Mouse (Mus musculus) ES-E14 (cell line): ENCODE results near the gene Islr. TPM values are rescaled to one million over a fixed set of nuclear protein-coding genes. Genes with fewer than 3 reads are reported as not detected.
"Not testable (repeated sequence)": the region's sequence is repeated elsewhere in the genome, so short reads cannot be mapped to it uniquely, and the experiment has no call there.

Source experiments
- DNase-seq: peaks from one replicate; pipeline ENCODE4 v3.0.0-alpha.2; 2013; ENCODE audit warnings: low read depth, low spot score
- H3K27ac ChIP-seq: 2 replicates; pipeline ENCODE4 v1.5.1; 2012; ENCODE audit warnings: low read depth, mild to moderate bottlenecking, low read length, moderate library complexity, mixed read lengths; ENCODE audit not compliant: poor library complexity, insufficient read depth, severe bottlenecking
- H3K36me3 ChIP-seq: 2 replicates; pipeline ENCODE4 v1.6.1; 2012; ENCODE audit warnings: mild to moderate bottlenecking, low read length, moderate library complexity, mixed read lengths; ENCODE audit not compliant: control insufficient read depth, poor library complexity, insufficient read depth, severe bottlenecking
- H3K4me1 ChIP-seq, 2 experiments: fragments of 150-350 bp in 1 of 2; sonication (generic) in 1 of 2; 2 replicates each; pipeline ENCODE4 v1.6.1; 2012; ENCODE audit warnings: low read length in 2 of 2, mild to moderate bottlenecking in 1 of 2, mixed read lengths in 1 of 2; ENCODE audit not compliant: control insufficient read depth in 2 of 2, insufficient read depth in 2 of 2, poor library complexity in 1 of 2
- H3K4me3 ChIP-seq, 2 experiments: fragments of 150-350 bp in 1 of 2; sonication (generic) in 1 of 2; 2 replicates each; pipeline ENCODE4 v1.5.1; 2012; ENCODE audit warnings: low read length in 2 of 2, low read depth in 1 of 2, mild to moderate bottlenecking in 1 of 2, mixed read lengths in 1 of 2; ENCODE audit not compliant: insufficient read depth in 1 of 2, poor library complexity in 1 of 2, severe bottlenecking in 1 of 2
- H3K9ac ChIP-seq: 2 replicates; pipeline ENCODE4 v1.6.1; 2012; ENCODE audit warnings: low read depth, mild to moderate bottlenecking, low read length, mixed read lengths; ENCODE audit not compliant: poor library complexity, insufficient read depth, severe bottlenecking
- H3K9me3 ChIP-seq: fragments of 150-350 bp; sonication (generic); 2 replicates; pipeline ENCODE4 v1.6.1; 2012; ENCODE audit warnings: low read depth, mild to moderate bottlenecking, low read length; ENCODE audit not compliant: control insufficient read depth, insufficient read depth
- CHD2 ChIP-seq: IDR thresholded peaks from 2 replicates; pipeline ENCODE4 v1.6.1; 2014; ENCODE audit warnings: mild to moderate bottlenecking, low read depth, low read length, inconsistent platforms
- HCFC1 ChIP-seq: IDR thresholded peaks from 2 replicates; pipeline ENCODE4 v1.6.1; 2012; ENCODE audit warnings: low read length, inconsistent platforms, borderline replicate concordance; ENCODE audit not compliant: insufficient read depth
- MAFK ChIP-seq: IDR thresholded peaks from 2 replicates; pipeline ENCODE4 v1.6.1; 2014; ENCODE audit warnings: mild to moderate bottlenecking, low read depth, low read length, inconsistent platforms; ENCODE audit not compliant: insufficient read depth
- ZC3H11A ChIP-seq: IDR thresholded peaks from 2 replicates; pipeline ENCODE4 v1.6.1; 2012; ENCODE audit warnings: low read depth, mild to moderate bottlenecking, inconsistent platforms, low read length, borderline replicate concordance
- ZNF384 ChIP-seq: IDR thresholded peaks from 2 replicates; pipeline ENCODE4 v1.6.1; 2012; ENCODE audit warnings: low read depth, low read length, inconsistent platforms
- in situ Hi-C, 2 experiments: fragments of 600-800 bp; cut with MboI; formaldehyde crosslinking; loops; one replicate each; pipeline ENCODE4 v1.15.1; 2025; ENCODE audit warnings: low sequenced_read_pairs in 2 of 2, inconsistent platforms in 1 of 2; ENCODE audit not compliant: unreplicated experiment in 2 of 2
- total RNA-seq: library from RNA; depleted of rRNA; stranded (reverse); fragments of 300-350 nt; gene quantifications from 2 replicates; pipeline ENCODE4 v1.2.3, GENCODE M21; 2012; rRNA removed

Islr gene
- 0.22 and 0.26 TPM in 2 replicates for total RNA-seq

GRCm38 (mm10) chr9:58203516-58204447 is at the start of gene Islr, which contains the start of gene Islr2:
Islr (minus strand) TSS chr9:58204306.
Islr2 (minus strand) TSS chr9:58204319.
- Histone ChIP-seq H3K27ac (no peak within 1 kb of the TSS; the same call in 1 of the 2 replicates), H3K9me3 (no peaks in the 10 kb centered on the region), H3K9ac (peak within 1 kb of the TSS; percentile 54; the same call in 1 of the 2 replicates), H3K4me1 (peaks cover 4 to 27% of the 10 kb centered on the region in 2 experiments; a peak in 1 of 4 replicates), H3K36me3 (no peaks in the 10 kb centered on the region), H3K4me3 (peak within 1 kb of the TSS; percentile 60 to 82)
- TF ChIP-seq CHD2, result 0 out of 2 replicates have a peak, but pooled peaks have one; percentile 22
- TF ChIP-seq HCFC1, result no peak
- peak; percentile 69 for DNase-seq
- in situ Hi-C loops, result loop anchor here (5.0 to 25.0 kb wide), 2 partner anchors 166 to 341 kb away; no protein-coding TSS in a partner anchor

GRCm38 (mm10) chr9:58253805-58254122 is 49.7 kb upstream of the Islr start:
- H3K36me3 ChIP-seq, result peaks cover 25% of the 10 kb centered on the region
- H3K9ac ChIP-seq, result peak overlapping the region; percentile 80
- H3K9me3 ChIP-seq, DNase-seq, in situ Hi-C loops: not testable (repeated sequence)
- peak overlapping the region; percentile 63; the same call in 1 of the 2 replicates for H3K27ac ChIP-seq
- peaks cover 16 to 26% of the 10 kb centered on the region in 2 experiments for H3K4me1 ChIP-seq
- TF ChIP-seq ZNF384, result peak; percentile 89
- peak overlapping the region; percentile 80 to 95 for H3K4me3 ChIP-seq

GRCm38 (mm10) chr9:58253033-58253804 is 49.1 kb upstream of the Islr start, which contains the start of gene Stoml1:
Stoml1 (plus strand) TSS chr9:58253164.
- peak within 1 kb of the TSS; percentile 63 for H3K27ac ChIP-seq
- in situ Hi-C loops, result no loop called here
- TF ChIP-seq HCFC1 (peak; percentile 77; the same call in 1 of the 2 replicates), ZC3H11A (no peak), MAFK (0 out of 2 replicates have a peak, but pooled peaks have one; percentile 25), CHD2 (no peak), ZNF384 (no peak)
- H3K9ac ChIP-seq, result peak within 1 kb of the TSS; percentile 80
- H3K4me3 ChIP-seq, result peak within 1 kb of the TSS; percentile 80 to 95
- H3K36me3 ChIP-seq, result peaks cover 21% of the 10 kb centered on the region
- DNase-seq, result peak; percentile 95
- no peaks in the 10 kb centered on the region for H3K9me3 ChIP-seq
- peaks cover 16 to 22% of the 10 kb centered on the region in 2 experiments for H3K4me1 ChIP-seq

- Histone ChIP-seq H3K4me3 (peak overlapping the region in 1 of 2 experiments; percentile 85; a peak in 1 of 4 replicates), H3K27ac (peak overlapping the region; percentile 99; the same call in 1 of the 2 replicates), H3K9ac (peak overlapping the region; percentile 97; the same call in 1 of the 2 replicates), H3K36me3 (peaks cover 11% of the 10 kb centered on the region), H3K4me1 (peaks cover 10 to 20% of the 10 kb centered on the region in 2 experiments)
- in situ Hi-C loops, DNase-seq, H3K9me3 ChIP-seq: not testable (repeated sequence)
These were observed 46.6 kb upstream of the Islr start for GRCm38 (mm10) chr9:58250730-58251129.
